Mouse (Mus musculus) embryonic facial prominence, embryonic 14.5 days (tissue): ENCODE data around the gene Kansl1. TPM values are rescaled to one million over a fixed set of nuclear protein-coding genes. Genes with fewer than 3 reads are reported as not detected.
A peak's percentile ranks its signal among the peaks of the same experiment; 100 is the strongest.

ENCODE experiments used
- ATAC-seq: fragments of 200-750 bp; cut with Nextera tagmentation; 2 replicates; pipeline ENCODE4 v1.8.0; 2017; ENCODE audit warnings: low read depth, moderate number of reproducible peaks, moderate TSS enrichment
- DNase-seq: peaks from one replicate; pipeline ENCODE4 v3.0.0-alpha.2; 2015; ENCODE audit warnings: low spot score
- H3K27ac ChIP-seq: fragments of 300-500 bp; sonication (generic); replicated peaks from 2 replicates; pipeline ENCODE4 v1.5.1; 2014; ENCODE audit warnings: low read depth, mild to moderate bottlenecking, low read length, moderate library complexity
- H3K27me3 ChIP-seq: fragments of 300-500 bp; sonication (generic); replicated peaks from 2 replicates; pipeline ENCODE4 v1.6.1; 2014; ENCODE audit warnings: low read length; ENCODE audit not compliant: control insufficient read depth, insufficient read depth
- H3K36me3 ChIP-seq: fragments of 300-500 bp; sonication (generic); 2 replicates; pipeline ENCODE4 v1.6.1; 2014; ENCODE audit warnings: low read length, mixed read lengths; ENCODE audit not compliant: control insufficient read depth, insufficient read depth
- H3K4me1 ChIP-seq: fragments of 300-500 bp; sonication (generic); 2 replicates; pipeline ENCODE4 v1.6.1; 2014; ENCODE audit warnings: antibody characterized with exemption, low read length; ENCODE audit not compliant: control insufficient read depth, insufficient read depth
- H3K4me2 ChIP-seq: fragments of 300-500 bp; sonication (generic); 2 replicates; pipeline ENCODE4 v1.6.1; 2014; ENCODE audit warnings: low read depth, mild to moderate bottlenecking, low read length, moderate library complexity, mixed read lengths
- H3K4me3 ChIP-seq: fragments of 300-500 bp; sonication (generic); 2 replicates; pipeline ENCODE4 v1.5.1; 2014; ENCODE audit warnings: low read depth, mild to moderate bottlenecking, low read length
- H3K9ac ChIP-seq: fragments of 300-500 bp; sonication (generic); 2 replicates; pipeline ENCODE4 v1.6.1; 2014; ENCODE audit warnings: low read depth, mild to moderate bottlenecking, low read length, moderate library complexity, mixed read lengths
- H3K9me3 ChIP-seq: fragments of 300-500 bp; sonication (generic); 2 replicates; pipeline ENCODE4 v1.6.1; 2016; ENCODE audit warnings: low read length; ENCODE audit not compliant: control insufficient read depth
- WGBS: fragments of 180-500 bp; shearing (Covaris S2); extraction: QIAGEN DNeasy Blood & Tissue Kit; methylation state at CpG from one replicate; pipeline ENCODE4 v1.1.7; 2014; 5-methylcytosine and 5-hydroxymethylcytosine counted together
- polyA plus RNA-seq: library from polyadenylated mRNA; unstranded; fragments of >200 nt; fragmentation: Nextera tagmentation; extraction: Ambion mirVana; gene quantifications from 2 replicates; pipeline ENCODE4 v1.2.1, GENCODE M21; 2014

The Kansl1 gene
- polyA plus RNA-seq: 26.0 and 27.9 TPM in 2 replicates

DNA sequence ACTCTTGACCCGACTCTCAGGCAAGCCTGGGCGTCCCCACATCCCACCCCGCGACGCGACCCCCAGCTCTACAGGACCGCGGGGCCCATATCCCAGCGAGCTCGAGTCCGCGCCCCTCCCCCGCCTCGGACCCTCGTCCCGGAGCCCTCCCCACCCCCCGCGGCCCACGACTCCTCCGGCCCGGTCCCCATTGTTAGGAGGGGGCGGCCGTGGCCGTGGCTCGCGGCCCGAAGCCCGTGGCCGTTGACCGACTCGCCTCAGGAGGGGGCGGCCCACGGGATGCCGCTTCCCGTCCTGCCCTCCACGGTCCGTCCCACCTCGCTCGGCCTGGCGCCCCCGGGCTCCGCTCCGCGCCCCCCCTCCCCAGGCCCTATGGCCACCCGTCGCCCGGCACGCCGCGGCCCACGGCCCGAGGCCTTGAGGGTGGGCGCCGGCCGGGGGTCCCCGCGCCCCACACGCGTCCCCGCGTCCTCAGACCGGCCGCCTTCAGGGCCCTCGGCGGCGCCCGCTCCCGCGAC lies at the start of gene Kansl1:
TSS of gene Kansl1 (minus strand) at position 111 of the 518 bp plus-strand sequence.
- peak within 1 kb of the TSS; percentile 96 for H3K9ac ChIP-seq
- under 1% methylated on average over 26 of the region's 69 CpGs for WGBS
- peak within 1 kb of the TSS; percentile 61 for H3K27ac ChIP-seq
- H3K36me3 ChIP-seq: peaks cover 20% of the 10 kb centered on the region
- ATAC-seq (peak; percentile 69), DNase-seq (peak; percentile 4)
- H3K9me3 ChIP-seq: no peaks in the 10 kb centered on the region
- peak within 1 kb of the TSS; percentile 95 for H3K4me3 ChIP-seq
- peaks cover 12% of the 10 kb centered on the region for H3K4me1 ChIP-seq
- H3K27me3 ChIP-seq: no peaks in the 10 kb centered on the region
- peak within 1 kb of the TSS; percentile 71 for H3K4me2 ChIP-seq

DNA sequence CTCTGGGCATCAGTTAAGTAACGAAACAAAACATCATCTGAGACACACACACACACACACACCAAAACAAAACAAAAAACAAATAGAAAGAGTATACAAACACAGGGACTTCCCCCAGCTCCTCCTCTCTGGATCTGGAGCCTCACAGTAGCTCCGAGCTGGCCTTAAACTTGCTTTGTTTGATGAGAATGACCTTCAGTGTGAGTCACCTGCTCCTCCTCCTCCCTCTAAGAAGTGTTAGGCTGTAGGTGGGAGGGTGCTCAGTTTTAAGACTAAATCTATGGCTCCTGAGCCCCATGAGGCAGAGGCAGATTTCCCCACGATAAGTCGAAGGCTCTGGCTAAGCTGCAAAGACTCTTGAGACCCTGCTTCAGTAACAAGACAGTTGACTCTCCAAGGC lies 43.8 kb upstream of the Kansl1 start:
- no peaks in the 10 kb centered on the region for H3K9me3 ChIP-seq
- DNase-seq (no peak), ATAC-seq (no peak)
- no peak overlapping the region for H3K27ac ChIP-seq
- 95% methylated on average over 4 of the region's 4 CpGs for WGBS
- H3K27me3 ChIP-seq: no peaks in the 10 kb centered on the region
- H3K4me2 ChIP-seq: no peak overlapping the region
- H3K4me3 ChIP-seq: no peak overlapping the region
- H3K4me1 ChIP-seq: no peaks in the 10 kb centered on the region
- no peak overlapping the region for H3K9ac ChIP-seq
- H3K36me3 ChIP-seq: peaks cover 85% of the 10 kb centered on the region

- ATAC-seq (no peak), DNase-seq (peak; percentile 24)
- H3K9me3 ChIP-seq: no peaks in the 10 kb centered on the region
- no peak overlapping the region for H3K4me2 ChIP-seq
- no peak overlapping the region for H3K27ac ChIP-seq
- peaks cover 85% of the 10 kb centered on the region for H3K36me3 ChIP-seq
- no peak overlapping the region for H3K9ac ChIP-seq
- WGBS: 93% methylated on average over 2 of the region's 2 CpGs
- H3K27me3 ChIP-seq: no peaks in the 10 kb centered on the region
- H3K4me1 ChIP-seq: no peaks in the 10 kb centered on the region
- H3K4me3 ChIP-seq: no peak overlapping the region
Measured at GRCm38 (mm10) chr11:104510606-104511005, 41.9 kb upstream of the Kansl1 start.

GRCm38 (mm10) chr11:104508455-104508854 lies 39.8 kb upstream of the Kansl1 start:
- H3K4me2 ChIP-seq: no peak overlapping the region
- H3K27me3 ChIP-seq: no peaks in the 10 kb centered on the region
- H3K9me3 ChIP-seq: no peaks in the 10 kb centered on the region
- DNase-seq (no peak), ATAC-seq (no peak)
- no peak overlapping the region for H3K9ac ChIP-seq
- H3K4me3 ChIP-seq: no peak overlapping the region
- no peak overlapping the region for H3K27ac ChIP-seq
- no peaks in the 10 kb centered on the region for H3K4me1 ChIP-seq
- 97% methylated on average over 3 of the region's 4 CpGs for WGBS
- peaks cover 84% of the 10 kb centered on the region for H3K36me3 ChIP-seq

GRCm38 (mm10) chr11:104488292-104488691 lies 19.6 kb upstream of the Kansl1 start:
- H3K4me1 ChIP-seq: no peaks in the 10 kb centered on the region
- H3K9ac ChIP-seq: no peak overlapping the region
- H3K36me3 ChIP-seq: no peaks in the 10 kb centered on the region
- no peak overlapping the region for H3K4me3 ChIP-seq
- 0 out of 2 replicates have a peak, but pooled peaks cover 3% of the 10 kb centered on the region for H3K9me3 ChIP-seq
- H3K27me3 ChIP-seq: no peaks in the 10 kb centered on the region
- ATAC-seq (no peak), DNase-seq (no peak)
- WGBS: 87% methylated on average over 3 of the region's 3 CpGs
- no peak overlapping the region for H3K27ac ChIP-seq
- H3K4me2 ChIP-seq: no peak overlapping the region

GRCm38 (mm10) chr11:104481971-104482370 lies 13.3 kb upstream of the Kansl1 start:
- no peaks in the 10 kb centered on the region for H3K4me1 ChIP-seq
- no peaks in the 10 kb centered on the region for H3K36me3 ChIP-seq
- H3K4me2 ChIP-seq: no peak overlapping the region
- DNase-seq (no peak), ATAC-seq (no peak)
- no peaks in the 10 kb centered on the region for H3K27me3 ChIP-seq
- H3K9ac ChIP-seq: no peak overlapping the region
- 91% methylated on average over 8 of the region's 8 CpGs for WGBS
- H3K9me3 ChIP-seq: 0 out of 2 replicates have a peak, but pooled peaks cover 3% of the 10 kb centered on the region
- no peak overlapping the region for H3K4me3 ChIP-seq
- no peak overlapping the region for H3K27ac ChIP-seq

- H3K4me1 ChIP-seq: no peaks in the 10 kb centered on the region
- H3K9me3 ChIP-seq: no peaks in the 10 kb centered on the region
- no peak overlapping the region for H3K4me3 ChIP-seq
- no peak for ATAC-seq
- DNase-seq: no peak
- H3K4me2 ChIP-seq: no peak overlapping the region
- H3K27me3 ChIP-seq: no peaks in the 10 kb centered on the region
- H3K27ac ChIP-seq: no peak overlapping the region
- 69% methylated on average over 4 of the region's 4 CpGs for WGBS
- H3K9ac ChIP-seq: no peak overlapping the region
- no peaks in the 10 kb centered on the region for H3K36me3 ChIP-seq
Measured at GRCm38 (mm10) chr11:104479505-104479904, 10.8 kb upstream of the Kansl1 start.

GRCm38 (mm10) chr11:104469371-104469835 lies 742 bp upstream of the Kansl1 start:
- peak overlapping the region; percentile 96 for H3K9ac ChIP-seq
- peaks cover 14% of the 10 kb centered on the region for H3K36me3 ChIP-seq
- peak overlapping the region; percentile 71 for H3K4me2 ChIP-seq
- WGBS: under 1% methylated on average over 6 of the region's 19 CpGs
- no peaks in the 10 kb centered on the region for H3K27me3 ChIP-seq
- no peaks in the 10 kb centered on the region for H3K9me3 ChIP-seq
- ATAC-seq (peak; percentile 100), DNase-seq (peak; percentile 97)
- H3K4me1 ChIP-seq: peaks cover 12% of the 10 kb centered on the region
- H3K4me3 ChIP-seq: peak overlapping the region; percentile 95
- H3K27ac ChIP-seq: peak overlapping the region; percentile 61; the same call in 1 of the 2 replicates

DNA sequence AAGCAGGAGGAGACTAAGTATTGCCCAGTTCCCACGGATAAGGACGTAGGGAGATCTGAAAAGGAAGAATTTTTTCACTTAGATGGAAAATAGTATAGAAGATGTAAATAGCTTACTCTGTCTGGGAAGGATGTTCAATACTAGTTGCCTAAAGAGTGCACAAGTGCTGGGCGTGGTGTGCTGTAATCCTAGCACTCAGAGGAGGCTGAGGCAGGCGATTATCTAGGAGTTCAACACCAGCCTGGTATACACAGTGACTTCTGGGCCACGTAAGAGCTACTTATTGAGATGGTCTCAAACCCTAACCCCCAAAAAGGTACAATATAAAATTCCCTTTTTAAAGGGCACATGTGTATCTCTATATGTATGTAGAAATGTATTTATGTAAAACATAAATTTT lies 963 bp downstream of the Kansl1 start:
- Histone ChIP-seq H3K9ac (no peak overlapping the region), H3K4me3 (0 out of 2 replicates have a peak overlapping the region, but pooled peaks have one; percentile 2), H3K36me3 (peaks cover 21% of the 10 kb centered on the region), H3K4me1 (peaks cover 12% of the 10 kb centered on the region), H3K27me3 (no peaks in the 10 kb centered on the region), H3K9me3 (no peaks in the 10 kb centered on the region), H3K4me2 (no peak overlapping the region), H3K27ac (no peak overlapping the region)
- DNase-seq (no peak), ATAC-seq (no peak)
- WGBS: 72% methylated on average over 5 of the region's 5 CpGs
